Mouse (Mus musculus) liver, adult 2 months (tissue): Measurements from ENCODE around the gene Sln. TPM values are rescaled to one million over a fixed set of nuclear protein-coding genes. Genes with fewer than 3 reads are reported as not detected.

Experiments used
- DNase-seq: peaks from one replicate; pipeline ENCODE4 v3.0.0-alpha.2; 2011; ENCODE audit warnings: low read depth, low spot score; ENCODE audit errors: extremely low read depth
- H3K27ac ChIP-seq: fragments of 200-500 bp; replicated peaks from 2 replicates; pipeline ENCODE4 v1.5.1; 2012; ENCODE audit warnings: low read depth, mild to moderate bottlenecking, control low read depth, inconsistent platforms, low read length; ENCODE audit not compliant: insufficient read depth
- H3K27me3 ChIP-seq: fragments of 200-500 bp; 2 replicates; pipeline ENCODE4 v1.6.1; 2012; ENCODE audit warnings: mild to moderate bottlenecking, moderate library complexity, low read length, inconsistent platforms; ENCODE audit not compliant: control insufficient read depth, insufficient read depth
- H3K36me3 ChIP-seq: fragments of 200-500 bp; 2 replicates; pipeline ENCODE4 v1.6.1; 2012; ENCODE audit warnings: low read length, inconsistent platforms; ENCODE audit not compliant: control insufficient read depth, insufficient read depth
- H3K4me1 ChIP-seq: fragments of 200-500 bp; 2 replicates; pipeline ENCODE4 v1.6.1; 2011; ENCODE audit warnings: low read length; ENCODE audit not compliant: control insufficient read depth, insufficient read depth
- H3K4me3 ChIP-seq: fragments of 200-500 bp; 2 replicates; pipeline ENCODE4 v1.5.1; 2011; ENCODE audit warnings: low read depth, mild to moderate bottlenecking, control low read depth, low read length, moderate library complexity; ENCODE audit not compliant: insufficient read depth
- H3K79me2 ChIP-seq: fragments of 200-500 bp; 2 replicates; pipeline ENCODE4 v1.6.1; 2012; ENCODE audit warnings: inconsistent platforms, mild to moderate bottlenecking, low read length, moderate library complexity; ENCODE audit not compliant: control insufficient read depth, insufficient read depth
- H3K9ac ChIP-seq: fragments of 200-500 bp; 2 replicates; pipeline ENCODE4 v1.6.1; 2012; ENCODE audit warnings: low read depth, mild to moderate bottlenecking, control low read depth, inconsistent platforms, low read length
- CTCF ChIP-seq: fragments of 200-500 bp; IDR thresholded peaks from 2 replicates; pipeline ENCODE4 v1.5.1; 2011; ENCODE audit warnings: low read depth, low read length, control low read depth
- POLR2A ChIP-seq: fragments of 200-500 bp; IDR thresholded peaks from 2 replicates; pipeline ENCODE4 v1.6.1; 2011; ENCODE audit warnings: low read length, control low read depth; ENCODE audit not compliant: insufficient read depth; ENCODE audit errors: extremely low read depth
- WGBS: fragments of 180-500 bp; shearing (Covaris S2); methylation state at CpG from one replicate; pipeline ENCODE4 v1.1.7; 2018; 5-methylcytosine and 5-hydroxymethylcytosine counted together
- polyA plus RNA-seq: library from polyadenylated mRNA; depleted of rRNA; stranded (reverse); fragments of >200 nt; gene quantifications from 2 replicates; pipeline ENCODE4 v1.2.3, GENCODE M21; 2012
- total RNA-seq: library from RNA; depleted of rRNA; stranded (reverse); fragments of >200 nt; gene quantifications from 2 replicates; pipeline ENCODE4 v1.2.3, GENCODE M21; 2014

Gene Sln
- total and polyA plus RNA-seq, 2 experiments = not detected

DNA sequence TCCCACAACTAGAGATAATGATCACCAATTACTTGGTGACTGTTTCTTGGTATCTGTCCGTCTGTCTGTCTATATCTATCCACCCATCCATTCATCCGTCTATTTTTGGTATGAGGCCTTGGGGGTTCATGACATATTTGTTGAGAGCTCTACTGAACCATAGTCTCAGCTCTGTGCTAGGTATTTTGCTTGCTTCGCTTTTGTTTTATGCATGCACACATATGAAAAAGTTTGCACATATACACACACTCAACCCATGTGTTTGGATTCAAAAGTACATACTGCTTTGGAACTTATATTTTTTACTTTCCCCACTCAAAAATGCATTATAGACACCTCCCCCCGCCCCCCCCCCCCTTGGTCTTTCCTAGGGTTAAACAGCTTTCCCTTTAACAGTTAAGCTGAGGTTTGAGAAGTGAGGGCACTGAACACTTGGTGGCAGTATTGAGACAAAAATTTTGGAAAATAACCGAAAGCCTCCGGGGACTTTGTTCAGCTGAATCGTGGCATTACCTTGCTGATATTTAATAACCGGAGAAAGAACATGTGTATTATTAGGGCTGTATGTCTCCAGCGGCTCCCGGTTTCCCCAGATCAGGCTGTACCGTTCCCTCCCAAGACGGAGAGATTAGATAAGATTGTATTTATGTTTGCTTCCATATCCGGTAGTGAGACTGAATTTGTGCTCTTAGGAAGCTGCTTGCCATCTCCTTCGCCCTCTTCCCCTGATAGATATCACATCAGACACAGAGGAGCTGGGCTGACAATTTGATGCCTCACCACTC, 20.7 kb upstream of the Sln start:
- Histone ChIP-seq H3K9ac (no peak overlapping the region), H3K27me3 (no peaks in the 10 kb centered on the region), H3K4me3 (peak overlapping the region; percentile 22), H3K79me2 (no peaks in the 10 kb centered on the region), H3K4me1 (peaks cover 2% of the 10 kb centered on the region), H3K36me3 (no peaks in the 10 kb centered on the region), H3K27ac (no peak overlapping the region)
- 15% methylated on average over 14 of the region's 14 CpGs for WGBS
- peak; percentile 57 for DNase-seq
- TF ChIP-seq CTCF (0 out of 2 replicates have a peak, but pooled peaks have one; percentile 9), POLR2A (no peak)

GRCm38 (mm10) chr9:53829866-53830209, 20.1 kb upstream of the Sln start:
- H3K36me3 ChIP-seq = no peaks in the 10 kb centered on the region
- peaks cover 2% of the 10 kb centered on the region for H3K4me1 ChIP-seq
- WGBS = 21% methylated on average over 2 of the region's 2 CpGs
- no peaks in the 10 kb centered on the region for H3K27me3 ChIP-seq
- DNase-seq = no peak
- TF ChIP-seq CTCF (no peak), POLR2A (no peak)
- peak overlapping the region; percentile 22 for H3K4me3 ChIP-seq
- no peak overlapping the region for H3K9ac ChIP-seq
- H3K27ac ChIP-seq = no peak overlapping the region
- no peaks in the 10 kb centered on the region for H3K79me2 ChIP-seq

DNA sequence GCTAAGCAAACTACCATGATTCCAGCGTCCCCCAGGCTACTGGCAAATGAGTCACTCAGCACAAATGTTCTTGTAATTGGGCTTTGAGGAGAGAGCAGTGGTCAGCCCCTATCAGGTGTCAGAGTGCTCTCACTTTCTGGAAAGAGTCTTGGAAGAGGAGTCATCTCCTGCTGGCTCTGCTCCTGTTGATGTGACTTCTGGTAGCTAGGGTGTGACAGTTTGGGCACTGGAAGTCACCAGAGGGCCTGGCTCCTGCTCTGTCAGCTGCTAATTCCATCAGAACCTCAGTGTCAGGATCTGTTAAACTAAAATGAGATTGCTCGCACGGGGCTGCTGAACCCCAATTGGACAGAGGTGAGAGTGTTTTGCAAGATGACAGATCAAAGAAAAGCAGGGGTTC, 14.9 kb upstream of the Sln start:
- Histone ChIP-seq H3K27me3 (no peaks in the 10 kb centered on the region), H3K9ac (no peak overlapping the region), H3K27ac (no peak overlapping the region), H3K4me3 (no peak overlapping the region), H3K4me1 (no peaks in the 10 kb centered on the region), H3K36me3 (no peaks in the 10 kb centered on the region), H3K79me2 (no peaks in the 10 kb centered on the region)
- TF ChIP-seq CTCF (no peak), POLR2A (no peak)
- 41% methylated on average over 3 of the region's 3 CpGs for WGBS
- DNase-seq = no peak

GRCm38 (mm10) chr9:53835976-53836375, 14.0 kb upstream of the Sln start:
- WGBS = 70% methylated on average over 4 of the region's 4 CpGs
- Histone ChIP-seq H3K27ac (no peak overlapping the region), H3K4me3 (no peak overlapping the region), H3K4me1 (no peaks in the 10 kb centered on the region), H3K36me3 (no peaks in the 10 kb centered on the region), H3K9ac (no peak overlapping the region), H3K79me2 (no peaks in the 10 kb centered on the region), H3K27me3 (no peaks in the 10 kb centered on the region)
- DNase-seq = no peak
- TF ChIP-seq POLR2A = no peak
- TF ChIP-seq CTCF = no peak

GRCm38 (mm10) chr9:53838816-53839215, 11.1 kb upstream of the Sln start:
- Histone ChIP-seq H3K9ac (no peak overlapping the region), H3K27ac (no peak overlapping the region), H3K27me3 (no peaks in the 10 kb centered on the region), H3K4me3 (no peak overlapping the region), H3K36me3 (no peaks in the 10 kb centered on the region), H3K79me2 (no peaks in the 10 kb centered on the region), H3K4me1 (no peaks in the 10 kb centered on the region)
- TF ChIP-seq POLR2A (no peak), CTCF (no peak)
- DNase-seq = no peak
- 75% methylated on average over 8 of the region's 8 CpGs for WGBS

DNA sequence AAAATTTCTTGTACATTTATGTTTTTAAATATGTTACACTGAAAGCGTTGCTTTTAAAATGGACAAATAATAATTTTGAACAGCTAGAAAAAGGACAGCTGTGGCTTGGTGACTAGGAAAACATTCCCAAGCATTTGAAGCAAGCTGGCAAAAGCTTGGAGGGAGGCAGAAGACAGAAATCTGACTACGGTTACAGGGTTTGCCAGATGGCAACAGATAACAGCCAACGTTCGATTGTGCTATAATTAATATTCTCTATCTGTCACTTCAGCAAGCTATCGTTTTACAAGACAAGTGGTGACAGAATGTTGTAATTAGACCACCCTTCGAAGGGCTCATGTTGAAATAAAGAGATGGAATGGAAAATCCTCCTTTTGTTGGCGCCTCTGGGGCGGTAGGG, 1.4 kb upstream of the Sln start:
- H3K36me3 ChIP-seq = no peaks in the 10 kb centered on the region
- H3K27me3 ChIP-seq = no peaks in the 10 kb centered on the region
- no peak for DNase-seq
- no peak overlapping the region for H3K4me3 ChIP-seq
- 86% methylated on average over 8 of the region's 8 CpGs for WGBS
- no peak overlapping the region for H3K9ac ChIP-seq
- no peaks in the 10 kb centered on the region for H3K79me2 ChIP-seq
- TF ChIP-seq CTCF (no peak), POLR2A (no peak)
- H3K27ac ChIP-seq = no peak overlapping the region
- no peaks in the 10 kb centered on the region for H3K4me1 ChIP-seq
